Mouse (Mus musculus): ENCODE results near the gene Zic1. TPM values are rescaled to one million over a fixed set of nuclear protein-coding genes. Genes with fewer than 3 reads are reported as not detected.

Gene Zic1
- polyA plus RNA-seq, 1 experiment = 9.9 TPM

DNA sequence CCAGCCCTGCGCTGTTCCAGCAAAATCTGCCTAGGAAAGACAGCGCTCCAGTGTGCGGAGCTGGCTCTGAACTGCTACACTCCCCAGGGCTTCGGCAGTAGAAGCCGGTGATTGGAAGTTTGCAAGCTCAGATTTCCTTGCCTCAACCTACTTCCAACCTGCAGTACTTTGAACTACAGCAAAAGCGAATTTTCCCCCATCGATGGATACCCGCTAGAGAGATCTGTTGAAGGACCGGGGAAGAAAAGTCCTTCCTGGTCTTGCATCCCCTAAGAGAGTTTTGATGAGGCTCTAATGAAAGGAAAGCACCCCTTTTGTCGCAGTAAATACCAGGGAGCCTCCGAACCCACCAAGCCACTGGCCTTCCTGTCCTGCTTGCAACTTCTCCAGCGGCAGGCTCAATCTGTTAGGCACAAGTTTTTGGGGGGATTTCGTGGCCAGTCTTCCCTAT, 13.6 kb downstream of the Zic1 start:
- TF ChIP-seq MYOG (IDR thresholded peaks at IDR 0.05; ENCODE audit: control insufficient read depth, extremely low read depth, insufficient read length) (no peak), FOSL1 (IDR thresholded peaks at IDR 0.05; ENCODE audit: insufficient read depth, low read length, poor library complexity, severe bottlenecking) (no peak), CEBPB (IDR thresholded peaks at IDR 0.05; ENCODE audit: low read depth) (no peak), MYOD1 (IDR thresholded peaks at IDR 0.05; ENCODE audit: control insufficient read depth, insufficient read length, low read depth) (no peak), USF1 (IDR thresholded peaks at IDR 0.05; ENCODE audit: low read depth) (no peak), MAX (IDR thresholded peaks at IDR 0.05) (no peak), CTCF (IDR thresholded peaks at IDR 0.05; ENCODE audit: control insufficient read depth, insufficient read depth, insufficient read length) (no peak)
- H3ac ChIP-seq (ENCODE audit: control insufficient read depth, insufficient read length, low read depth) = no peak overlapping the region
- H3K4me3 ChIP-seq (ENCODE audit: insufficient read depth, poor library complexity, severe bottlenecking) = no peak overlapping the region
- H3K79me2 ChIP-seq (ENCODE audit: control insufficient read depth, insufficient read depth) = no peaks in the 10 kb centered on the region
- H3K36me3 ChIP-seq (ENCODE audit: control insufficient read depth, insufficient read depth) = no peaks in the 10 kb centered on the region
- H3K79me3 ChIP-seq (ENCODE audit: low read depth) = no peaks in the 10 kb centered on the region
- H3K27me3 ChIP-seq (ENCODE audit: control insufficient read depth, insufficient read depth, insufficient read length) = no peaks in the 10 kb centered on the region

- Histone ChIP-seq H3K27me3 (ENCODE audit: control insufficient read depth, insufficient read depth, insufficient read length) (no peaks in the 10 kb centered on the region), H3K36me3 (ENCODE audit: control insufficient read depth, insufficient read depth) (no peaks in the 10 kb centered on the region), H3K79me3 (ENCODE audit: low read depth) (no peaks in the 10 kb centered on the region), H3ac (ENCODE audit: control insufficient read depth, insufficient read length, low read depth) (no peak overlapping the region), H3K4me3 (ENCODE audit: insufficient read depth, poor library complexity, severe bottlenecking) (no peak overlapping the region), H3K79me2 (ENCODE audit: control insufficient read depth, insufficient read depth) (no peaks in the 10 kb centered on the region)
- TF ChIP-seq FOSL1 (IDR thresholded peaks at IDR 0.05; ENCODE audit: insufficient read depth, low read length, poor library complexity, severe bottlenecking) (no peak), MYOG (IDR thresholded peaks at IDR 0.05; ENCODE audit: control insufficient read depth, extremely low read depth, insufficient read length) (no peak), MAX (IDR thresholded peaks at IDR 0.05) (no peak), USF1 (IDR thresholded peaks at IDR 0.05; ENCODE audit: low read depth) (no peak), CTCF (IDR thresholded peaks at IDR 0.05; ENCODE audit: control insufficient read depth, insufficient read depth, insufficient read length) (no peak)
Measured at GRCm38 (mm10) chr9:91351361-91351760, 14.2 kb downstream of the Zic1 start.

GRCm38 (mm10) chr9:91350861-91351291, 14.7 kb downstream of the Zic1 start:
- Histone ChIP-seq H3K79me2 (ENCODE audit: control insufficient read depth, insufficient read depth) (no peaks in the 10 kb centered on the region), H3K27me3 (ENCODE audit: control insufficient read depth, insufficient read depth, insufficient read length) (no peaks in the 10 kb centered on the region), H3K79me3 (ENCODE audit: low read depth) (no peaks in the 10 kb centered on the region), H3K36me3 (ENCODE audit: control insufficient read depth, insufficient read depth) (no peaks in the 10 kb centered on the region), H3ac (ENCODE audit: control insufficient read depth, insufficient read length, low read depth) (no peak overlapping the region), H3K4me3 (ENCODE audit: insufficient read depth, poor library complexity, severe bottlenecking) (no peak overlapping the region)
- TF ChIP-seq FOSL1 (IDR thresholded peaks at IDR 0.05; ENCODE audit: insufficient read depth, low read length, poor library complexity, severe bottlenecking) (no peak), CTCF (IDR thresholded peaks at IDR 0.05; ENCODE audit: control insufficient read depth, insufficient read depth, insufficient read length) (no peak), USF1 (IDR thresholded peaks at IDR 0.05; ENCODE audit: low read depth) (no peak), MAX (IDR thresholded peaks at IDR 0.05) (no peak), CEBPB (IDR thresholded peaks at IDR 0.05; ENCODE audit: low read depth) (no peak), MYOD1 (IDR thresholded peaks at IDR 0.05; ENCODE audit: control insufficient read depth, insufficient read length, low read depth) (no peak), MYOG (IDR thresholded peaks at IDR 0.05; ENCODE audit: control insufficient read depth, extremely low read depth, insufficient read length) (no peak)

DNA sequence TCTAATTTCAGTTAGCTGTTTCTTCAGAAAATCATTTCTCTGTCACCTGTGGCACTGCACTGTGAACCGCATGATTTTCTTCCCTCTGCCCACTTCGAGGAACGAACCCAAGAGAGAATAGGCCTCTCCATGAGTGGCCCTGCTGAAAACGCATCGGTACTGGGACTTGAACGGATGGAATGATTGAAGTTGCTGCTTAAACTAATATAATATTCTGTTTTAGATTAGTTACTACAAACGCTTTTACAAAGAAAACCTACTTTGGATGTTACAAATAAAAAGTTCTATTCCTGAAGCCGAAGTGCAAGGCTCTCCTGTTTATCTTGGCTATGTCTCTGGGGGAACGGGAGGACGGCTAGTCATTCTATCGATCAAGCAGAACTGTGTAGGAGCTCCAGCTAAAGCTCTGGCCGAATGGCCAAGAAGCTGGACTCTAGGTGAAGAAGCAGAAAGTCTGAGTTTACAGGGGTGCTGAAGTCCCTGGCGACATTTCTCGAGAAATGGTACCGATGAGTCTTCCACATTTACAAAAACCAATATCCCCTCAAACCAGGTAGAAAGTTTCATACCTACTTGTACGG, 15.3 kb downstream of the Zic1 start:
- Histone ChIP-seq H3K79me2 (ENCODE audit: control insufficient read depth, insufficient read depth) (no peaks in the 10 kb centered on the region), H3ac (ENCODE audit: control insufficient read depth, insufficient read length, low read depth) (no peak overlapping the region), H3K79me3 (ENCODE audit: low read depth) (no peaks in the 10 kb centered on the region), H3K4me3 (ENCODE audit: insufficient read depth, poor library complexity, severe bottlenecking) (no peak overlapping the region), H3K36me3 (ENCODE audit: control insufficient read depth, insufficient read depth) (no peaks in the 10 kb centered on the region), H3K27me3 (ENCODE audit: control insufficient read depth, insufficient read depth, insufficient read length) (no peaks in the 10 kb centered on the region)
- TF ChIP-seq MYOG (IDR thresholded peaks at IDR 0.05; ENCODE audit: control insufficient read depth, extremely low read depth, insufficient read length) = no peak
- no peak for TF ChIP-seq USF1 (IDR thresholded peaks at IDR 0.05; ENCODE audit: low read depth)
- no peak for TF ChIP-seq MAX (IDR thresholded peaks at IDR 0.05)
- no peak for TF ChIP-seq MYOD1 (IDR thresholded peaks at IDR 0.05; ENCODE audit: control insufficient read depth, insufficient read length, low read depth)
- no peak for TF ChIP-seq CEBPB (IDR thresholded peaks at IDR 0.05; ENCODE audit: low read depth)

DNA sequence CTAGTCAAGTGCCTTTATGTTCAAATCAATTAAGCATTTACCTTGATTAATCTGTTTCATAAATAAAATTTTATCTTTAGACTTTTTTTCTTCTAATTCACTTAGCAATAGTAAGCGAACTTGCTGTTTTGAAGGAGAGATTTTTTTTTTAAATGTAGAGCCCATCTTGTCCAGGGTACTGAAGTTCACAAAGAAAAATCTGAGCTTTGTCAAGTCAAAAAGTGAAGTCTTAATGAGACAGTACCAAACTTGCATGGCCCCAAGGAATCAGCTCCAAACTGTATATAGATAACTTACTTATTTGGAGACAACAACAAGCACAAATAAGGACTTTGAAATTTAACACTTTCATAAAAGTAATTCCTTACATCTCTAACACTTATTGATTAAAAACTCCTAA, 16.9 kb downstream of the Zic1 start:
- Histone ChIP-seq H3K79me2 (ENCODE audit: control insufficient read depth, insufficient read depth) (no peaks in the 10 kb centered on the region), H3K27me3 (ENCODE audit: control insufficient read depth, insufficient read depth, insufficient read length) (no peaks in the 10 kb centered on the region), H3K79me3 (ENCODE audit: low read depth) (no peaks in the 10 kb centered on the region), H3K36me3 (ENCODE audit: control insufficient read depth, insufficient read depth) (no peaks in the 10 kb centered on the region), H3K4me3 (ENCODE audit: insufficient read depth, poor library complexity, severe bottlenecking) (no peak overlapping the region), H3ac (ENCODE audit: control insufficient read depth, insufficient read length, low read depth) (no peak overlapping the region)
- no peak for TF ChIP-seq CTCF (IDR thresholded peaks at IDR 0.05; ENCODE audit: control insufficient read depth, insufficient read depth, insufficient read length)
- no peak for TF ChIP-seq MAX (IDR thresholded peaks at IDR 0.05)
- no peak for TF ChIP-seq USF1 (IDR thresholded peaks at IDR 0.05; ENCODE audit: low read depth)
- no peak for TF ChIP-seq MYOD1 (IDR thresholded peaks at IDR 0.05; ENCODE audit: control insufficient read depth, insufficient read length, low read depth)
- TF ChIP-seq CEBPB (IDR thresholded peaks at IDR 0.05; ENCODE audit: low read depth) = no peak
- no peak for TF ChIP-seq FOSL1 (IDR thresholded peaks at IDR 0.05; ENCODE audit: insufficient read depth, low read length, poor library complexity, severe bottlenecking)
- TF ChIP-seq MYOG (IDR thresholded peaks at IDR 0.05; ENCODE audit: control insufficient read depth, extremely low read depth, insufficient read length) = no peak

DNA sequence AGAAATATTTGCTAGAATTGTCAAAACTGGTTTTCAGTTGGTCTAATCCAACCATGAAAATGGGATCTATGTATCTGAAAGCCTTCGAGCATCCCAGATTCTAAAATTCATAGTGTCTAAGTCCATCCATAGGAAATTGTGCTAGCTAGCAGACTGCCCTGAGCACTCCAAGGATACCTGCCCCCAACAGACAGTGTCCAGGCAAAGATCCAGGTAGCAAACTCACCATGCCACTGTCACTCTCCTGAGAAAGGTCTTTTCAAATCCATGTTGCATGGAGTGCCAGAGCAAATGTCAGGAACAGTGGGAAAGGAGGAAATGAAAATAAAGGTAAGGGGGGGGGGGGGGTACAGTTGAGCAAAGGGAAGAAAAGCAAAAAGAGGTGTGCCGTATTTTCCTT, 18.0 kb downstream of the Zic1 start:
- no peaks in the 10 kb centered on the region for H3K79me2 ChIP-seq (ENCODE audit: control insufficient read depth, insufficient read depth)
- no peaks in the 10 kb centered on the region for H3K79me3 ChIP-seq (ENCODE audit: low read depth)
- no peak overlapping the region for H3K4me3 ChIP-seq (ENCODE audit: insufficient read depth, poor library complexity, severe bottlenecking)
- TF ChIP-seq MYOD1 (IDR thresholded peaks at IDR 0.05; ENCODE audit: control insufficient read depth, insufficient read length, low read depth) = no peak
- no peak for TF ChIP-seq FOSL1 (IDR thresholded peaks at IDR 0.05; ENCODE audit: insufficient read depth, low read length, poor library complexity, severe bottlenecking)
- no peak for TF ChIP-seq MAX (IDR thresholded peaks at IDR 0.05)
- TF ChIP-seq MYOG (IDR thresholded peaks at IDR 0.05; ENCODE audit: control insufficient read depth, extremely low read depth, insufficient read length) = no peak
- TF ChIP-seq USF1 (IDR thresholded peaks at IDR 0.05; ENCODE audit: low read depth) = no peak
- H3K27me3 ChIP-seq (ENCODE audit: control insufficient read depth, insufficient read depth, insufficient read length) = no peaks in the 10 kb centered on the region
- H3K36me3 ChIP-seq (ENCODE audit: control insufficient read depth, insufficient read depth) = no peaks in the 10 kb centered on the region
- H3ac ChIP-seq (ENCODE audit: control insufficient read depth, insufficient read length, low read depth) = no peak overlapping the region

Other genes starting within 250 kb of the Zic1 start
- gene Zic4, start 3.4 kb downstream of the Zic1 start, polyA plus RNA-seq (2012; fragmentation: generic; extraction: Trizol) = 0.99 TPM

Data from C2C12 (cell line).